Mouse (Mus musculus) C3H10T1/2 (cell line): ENCODE results near the gene Capns1. TPM values are rescaled to one million over a fixed set of nuclear protein-coding genes. Genes with fewer than 3 reads are reported as not detected.

Source experiments
- polyA plus RNA-seq, 2 experiments: library from polyadenylated mRNA; unstranded; fragments of >200 nt; fragmentation: generic; extraction: Trizol; gene quantifications; one replicate each; pipeline ENCODE4 v1.2.1; 2012; ENCODE audit warnings: missing spikeins in 2 of 2

The Capns1 gene
- 100 to 1,000 TPM; 667 to 923 TPM for polyA plus RNA-seq

DNA sequence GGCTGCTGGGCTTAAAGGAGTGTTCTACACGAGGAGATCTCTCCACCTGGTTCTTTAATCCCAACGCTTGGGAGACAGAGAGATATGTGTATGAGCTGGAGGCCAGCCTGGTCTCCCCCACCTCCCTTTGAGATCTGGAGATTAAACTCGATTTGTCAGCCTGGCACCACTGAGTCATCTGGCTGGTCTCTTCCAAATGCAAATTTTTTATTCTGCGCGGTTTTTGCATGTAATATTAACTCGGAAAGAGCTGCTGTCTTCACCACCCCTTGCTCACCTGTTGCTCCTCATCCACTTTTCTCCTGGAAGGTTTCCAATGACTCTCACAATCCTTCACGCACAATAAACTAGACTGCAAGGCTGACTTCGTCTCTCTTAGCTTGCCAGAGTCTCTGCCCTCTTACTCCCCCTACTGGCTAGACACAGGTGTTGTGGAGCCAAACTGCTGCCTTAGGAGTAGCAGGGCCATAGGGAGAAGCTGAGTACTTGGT lies at the start of gene Capns1:
Gene Capns1 (minus strand): TSS at position 331 of the 491 bp plus-strand sequence.

DNA sequence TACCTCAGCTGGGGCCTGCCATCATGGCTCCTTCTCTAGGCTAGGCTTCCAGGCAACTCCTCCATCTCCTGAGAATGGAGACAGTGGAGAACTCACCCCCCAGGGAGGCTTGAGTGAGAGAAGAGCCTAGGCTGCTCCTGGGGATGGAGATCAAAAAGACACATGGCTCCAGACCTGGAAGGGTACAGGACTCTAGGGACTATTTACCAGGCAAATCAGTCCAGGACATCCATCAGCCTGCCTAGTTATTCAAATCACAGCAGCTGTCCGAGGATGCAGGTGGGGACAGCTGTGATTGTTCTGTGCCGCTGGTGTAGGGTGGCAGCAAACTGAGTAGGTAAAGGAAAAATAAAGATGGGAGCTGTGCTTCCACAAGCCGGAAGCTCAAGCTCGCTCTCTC lies 37.0 kb upstream of the Capns1 start, which contains the start of gene Ovol3:
Gene Ovol3 (minus strand): TSS at position 101 of the 400 bp plus-strand sequence.

DNA sequence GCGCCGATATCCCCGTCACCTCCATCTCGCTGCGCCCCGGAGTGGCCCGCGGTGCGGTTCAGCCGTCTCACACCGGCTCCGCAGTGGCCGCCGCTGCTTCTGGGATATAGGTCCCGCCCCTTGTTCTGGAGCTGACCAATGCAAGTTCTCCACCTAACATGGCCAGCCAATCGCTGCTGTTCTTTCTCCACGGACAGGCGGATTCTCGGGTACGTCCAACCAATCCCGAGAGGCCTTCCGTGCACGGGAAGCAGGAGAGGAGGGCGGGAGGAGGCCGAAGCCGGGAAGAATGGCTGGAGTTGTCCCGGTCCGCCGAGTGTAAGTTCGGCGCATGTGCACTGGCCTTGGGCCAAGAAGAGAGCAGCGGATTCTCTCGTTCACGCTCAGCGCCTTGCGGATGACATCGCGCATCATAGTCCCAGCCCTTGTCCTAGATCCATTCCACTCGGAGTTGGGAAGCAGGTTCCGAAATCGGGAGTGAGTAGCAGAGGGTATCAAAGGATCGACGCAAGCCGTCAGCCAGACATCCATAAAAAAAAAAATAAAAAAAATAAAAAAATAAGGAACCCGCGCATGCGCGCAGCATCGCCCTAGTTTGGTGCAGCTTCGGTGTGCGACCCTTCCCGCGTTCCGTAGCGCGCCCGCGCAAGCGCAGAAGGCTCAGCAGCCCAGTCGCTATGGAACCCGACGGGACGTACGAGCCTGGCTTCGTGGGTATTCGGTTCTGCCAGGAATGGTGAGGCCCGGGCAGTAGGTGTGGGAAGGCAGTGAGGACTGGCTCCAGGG lies 33.3 kb upstream of the Capns1 start, which contains the start of the genes Polr2i and Tbcb:
Gene Polr2i (plus strand): TSS at position 280 of the 786 bp plus-strand sequence.
Gene Tbcb (minus strand): TSS at position 604 of the 786 bp plus-strand sequence.

DNA sequence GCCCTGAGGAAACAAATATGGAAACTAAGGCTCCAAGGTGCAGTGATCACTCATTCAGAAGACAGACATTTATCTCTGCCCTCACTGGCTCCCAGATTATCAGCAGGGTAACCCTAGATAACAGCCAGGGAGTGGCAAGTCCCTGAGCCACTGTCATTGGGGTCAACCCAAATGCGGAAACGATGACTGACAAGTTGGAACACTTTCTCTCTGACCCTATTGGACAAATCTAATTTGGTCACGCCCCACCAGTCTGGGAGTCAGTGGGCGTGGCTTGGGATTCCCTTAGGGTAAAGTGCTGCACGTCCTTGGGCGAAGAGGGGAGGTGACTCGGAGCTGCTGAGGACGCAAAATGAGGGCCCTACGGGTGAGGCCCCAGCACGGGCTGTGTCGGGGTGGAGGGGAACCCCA lies 14.7 kb downstream of the Capns1 start, which contains the start of gene Cox7a1:
Gene Cox7a1 (plus strand): TSS at position 266 of the 411 bp plus-strand sequence.

DNA sequence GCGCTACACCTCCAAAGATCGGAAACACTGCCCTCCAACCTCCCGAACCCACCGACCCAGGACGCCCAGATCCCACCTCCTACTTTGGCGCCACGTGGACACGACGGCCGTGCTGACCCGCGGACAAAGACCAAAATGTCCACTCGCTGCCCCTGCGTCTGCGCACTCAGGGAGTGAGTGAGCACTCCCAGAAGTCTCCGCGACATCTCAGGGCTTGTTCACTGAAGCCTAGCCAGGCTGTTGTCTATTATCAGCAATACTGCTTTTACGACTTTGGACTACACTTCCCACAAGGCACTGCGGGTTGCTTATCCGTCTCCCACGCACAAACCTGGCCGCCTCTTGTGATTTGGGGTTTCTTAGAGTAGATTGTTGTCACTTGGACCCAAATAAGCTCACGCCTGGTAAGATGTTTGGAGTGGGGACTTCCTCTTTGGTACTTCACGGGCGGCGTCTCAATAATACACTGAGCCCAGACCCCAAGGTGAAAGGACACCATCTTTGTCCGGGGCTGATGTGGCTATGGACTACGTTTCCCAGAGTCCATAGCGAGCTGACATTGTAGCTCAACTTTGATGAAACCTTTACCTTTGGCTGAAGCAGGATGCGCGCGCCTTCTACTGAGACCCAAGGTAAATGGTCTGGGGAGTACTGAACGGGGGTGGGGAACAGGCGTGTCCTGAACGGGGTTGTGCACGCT lies 28.9 kb downstream of the Capns1 start, which contains the start of gene Zfp146:
Gene Zfp146 (minus strand): TSS at position 168 of the 700 bp plus-strand sequence.

Other genes starting within 250 kb of the Capns1 start
- 1 to 10 TPM in 1 of 2 experiments, under 1 TPM in 1; 0.29 to 2.7 TPM for gene Zfp74, start 244.7 kb downstream of the Capns1 start, polyA plus RNA-seq
- gene Zfp568, start 214.9 kb downstream of the Capns1 start, polyA plus RNA-seq = 1 to 10 TPM in 1 of 2 experiments, under 1 TPM in 1; 0.22 to 2.1 TPM
- 1 to 10 TPM in 1 of 2 experiments, under 1 TPM in 1; 0.07 to 2.3 TPM for gene Zfp14, start 147.4 kb downstream of the Capns1 start, polyA plus RNA-seq
- 1 to 10 TPM in 1 of 2 experiments, under 1 TPM in 1; 0.41 to 2.9 TPM for gene Zfp82, start 125.9 kb downstream of the Capns1 start, polyA plus RNA-seq
- under 1 TPM; 0.02 to 0.77 TPM for gene Gm26920, start 108.4 kb downstream of the Capns1 start, polyA plus RNA-seq
- gene Zfp566, start 108.3 kb downstream of the Capns1 start, polyA plus RNA-seq = 1 to 10 TPM in 1 of 2 experiments, under 1 TPM in 1; 0.22 to 4.5 TPM
- gene Zfp260, start 104.0 kb downstream of the Capns1 start, polyA plus RNA-seq = 10 to 100 TPM in 1 of 2 experiments, under 1 TPM in 1; 0.92 to 11.2 TPM
- gene Zfp382, start 76.9 kb downstream of the Capns1 start, polyA plus RNA-seq = 1 to 10 TPM in 1 of 2 experiments, under 1 TPM in 1; 0.15 to 2.5 TPM
- 10 to 100 TPM in 1 of 2 experiments, under 1 TPM in 1; 0.48 to 12.2 TPM for gene Zfp146, start 29.1 kb downstream of the Capns1 start, polyA plus RNA-seq
- gene Cox7a1, start 14.7 kb downstream of the Capns1 start, polyA plus RNA-seq = 1 to 10 TPM; 2.7 to 6.7 TPM
- 100 to 1,000 TPM; 140 to 190 TPM for gene Polr2i, start 33.1 kb upstream of the Capns1 start, polyA plus RNA-seq
- 100 to 1,000 TPM; 159 to 336 TPM for gene Tbcb, start 33.5 kb upstream of the Capns1 start, polyA plus RNA-seq
- under 1 TPM in 1 of 2 experiments, not detected in 1; 0.08 TPM for gene Ovol3, start 36.9 kb upstream of the Capns1 start, polyA plus RNA-seq
- gene Thap8, start 81.3 kb upstream of the Capns1 start, polyA plus RNA-seq = under 1 TPM; 0.15 to 0.45 TPM
- gene Wdr62, start 81.6 kb upstream of the Capns1 start, polyA plus RNA-seq = 10 to 100 TPM; 12.7 to 22.5 TPM
- 100 to 1,000 TPM in 1 of 2 experiments, 10 to 100 TPM in 1; 59.0 to 203 TPM for gene Clip3, start 92.9 kb upstream of the Capns1 start, polyA plus RNA-seq
- 10 to 100 TPM; 28.8 to 45.8 TPM for gene Alkbh6, start 109.9 kb upstream of the Capns1 start, polyA plus RNA-seq
- gene Syne4, start 116.0 kb upstream of the Capns1 start, polyA plus RNA-seq = 1 to 10 TPM in 1 of 2 experiments, under 1 TPM in 1; 0.21 to 1.4 TPM
- gene E130208F15Rik, start 122.9 kb upstream of the Capns1 start, polyA plus RNA-seq = not detected
- gene Sdhaf1, start 125.1 kb upstream of the Capns1 start, polyA plus RNA-seq = 10 to 100 TPM; 13.5 to 16.3 TPM
- 1 to 10 TPM; 2.1 to 5.0 TPM for gene Lrfn3, start 164.0 kb upstream of the Capns1 start, polyA plus RNA-seq
- not detected for gene Tyrobp, start 214.9 kb upstream of the Capns1 start, polyA plus RNA-seq
- not detected for gene Hcst, start 221.0 kb upstream of the Capns1 start, polyA plus RNA-seq
- gene Nfkbid, start 222.9 kb upstream of the Capns1 start, polyA plus RNA-seq = not detected
- gene Aplp1, start 246.7 kb upstream of the Capns1 start, polyA plus RNA-seq = under 1 TPM; 0.02 to 0.13 TPM